Mouse (Mus musculus) limb, embryonic 15.5 days (tissue): ENCODE data around the gene Zmynd8. TPM values are rescaled to one million over a fixed set of nuclear protein-coding genes. Genes with fewer than 3 reads are reported as not detected.

Experiments used
- ATAC-seq: fragments of 200-750 bp; cut with Nextera tagmentation; 2 replicates; pipeline ENCODE4 v1.8.0; 2017; ENCODE audit warnings: low read depth, moderate TSS enrichment; ENCODE audit not compliant: insufficient number of reproducible peaks, low FRiP score, low TSS enrichment
- H3K27ac ChIP-seq: fragments of 300-500 bp; sonication (generic); 2 replicates; pipeline ENCODE4 v1.5.1; 2015; ENCODE audit warnings: moderate library complexity, mild to moderate bottlenecking, inconsistent platforms
- H3K27me3 ChIP-seq: fragments of 300-500 bp; sonication (generic); 2 replicates; pipeline ENCODE4 v1.6.1; 2015; ENCODE audit warnings: inconsistent platforms
- H3K36me3 ChIP-seq: fragments of 300-500 bp; sonication (generic); 2 replicates; pipeline ENCODE4 v1.6.1; 2015; ENCODE audit warnings: inconsistent platforms
- H3K4me1 ChIP-seq: fragments of 300-500 bp; sonication (generic); 2 replicates; pipeline ENCODE4 v1.6.1; 2015; ENCODE audit warnings: inconsistent platforms
- H3K4me2 ChIP-seq: fragments of 300-500 bp; sonication (generic); 2 replicates; pipeline ENCODE4 v1.6.1; 2015; ENCODE audit warnings: mild to moderate bottlenecking, inconsistent platforms
- H3K4me3 ChIP-seq: fragments of 300-500 bp; sonication (generic); 2 replicates; pipeline ENCODE4 v1.5.1; 2015; ENCODE audit warnings: mild to moderate bottlenecking, inconsistent platforms
- H3K9ac ChIP-seq: fragments of 300-500 bp; sonication (generic); 2 replicates; pipeline ENCODE4 v1.6.1; 2015; ENCODE audit warnings: inconsistent platforms
- H3K9me3 ChIP-seq: fragments of 300-500 bp; sonication (generic); 2 replicates; pipeline ENCODE4 v1.6.1; 2016; ENCODE audit warnings: inconsistent platforms
- WGBS: fragments of 180-500 bp; shearing (Covaris S2); methylation state at CpG from one replicate; pipeline ENCODE4 v1.1.7; 2015; 5-methylcytosine and 5-hydroxymethylcytosine counted together
- microRNA-seq: library from miRNA; unstranded; fragments of <30 nt; microRNA quantifications from one replicate; pipeline ENCODE4, GENCODE M21; 2016
- polyA plus RNA-seq: library from polyadenylated mRNA; unstranded; fragments of >200 nt; fragmentation: Nextera tagmentation; extraction: Ambion mirVana; gene quantifications from 2 replicates; pipeline ENCODE4 v1.2.1, GENCODE M21; 2015

Zmynd8 gene
- polyA plus RNA-seq, 1 experiment from 2014 or later: 52.2 TPM

- no peak overlapping the region for H3K4me2 ChIP-seq
- H3K4me3 ChIP-seq: no peak overlapping the region
- ATAC-seq: no peak
- no peaks in the 10 kb centered on the region for H3K36me3 ChIP-seq
- H3K4me1 ChIP-seq: peaks cover 38% of the 10 kb centered on the region
- H3K9me3 ChIP-seq: no peaks in the 10 kb centered on the region
- no peak overlapping the region for H3K9ac ChIP-seq
- no peaks in the 10 kb centered on the region for H3K27me3 ChIP-seq
- H3K27ac ChIP-seq: no peak overlapping the region
- WGBS: 59% methylated on average over 18 of the region's 18 CpGs
These were observed 153.3 kb downstream of the Zmynd8 start for GRCm38 (mm10) chr2:165745306-165746098.

GRCm38 (mm10) chr2:165742210-165742786 is 156.5 kb downstream of the Zmynd8 start:
- Histone ChIP-seq H3K9ac (no peak overlapping the region), H3K4me3 (no peak overlapping the region), H3K4me2 (no peak overlapping the region), H3K27me3 (no peaks in the 10 kb centered on the region), H3K4me1 (peaks cover 28% of the 10 kb centered on the region), H3K9me3 (no peaks in the 10 kb centered on the region), H3K27ac (no peak overlapping the region), H3K36me3 (no peaks in the 10 kb centered on the region)
- 40% methylated on average over 21 of the region's 21 CpGs for WGBS
- no peak for ATAC-seq

- peaks cover 28% of the 10 kb centered on the region for H3K4me1 ChIP-seq
These were observed 157.2 kb downstream of the Zmynd8 start for GRCm38 (mm10) chr2:165741526-165742050.

GRCm38 (mm10) chr2:165740982-165741381 is 157.8 kb downstream of the Zmynd8 start:
- 9% methylated on average over 9 of the region's 9 CpGs for WGBS
- no peak for ATAC-seq
- peaks cover 27% of the 10 kb centered on the region for H3K4me1 ChIP-seq
- H3K4me3 ChIP-seq: no peak overlapping the region
- no peaks in the 10 kb centered on the region for H3K9me3 ChIP-seq
- H3K27me3 ChIP-seq: no peaks in the 10 kb centered on the region
- H3K27ac ChIP-seq: peak overlapping the region; percentile 43; the same call in 1 of the 2 replicates
- no peaks in the 10 kb centered on the region for H3K36me3 ChIP-seq
- H3K9ac ChIP-seq: no peak overlapping the region
- H3K4me2 ChIP-seq: no peak overlapping the region

More at GRCm38 (mm10) chr2:165741526-165742050, 157.2 kb downstream of the Zmynd8 start:
- H3K36me3 ChIP-seq: no peaks in the 10 kb centered on the region
- WGBS: 24% methylated on average over 11 of the region's 11 CpGs
- H3K9me3 ChIP-seq: no peaks in the 10 kb centered on the region
- H3K9ac ChIP-seq: no peak overlapping the region
- H3K27ac ChIP-seq: no peak overlapping the region
- no peak overlapping the region for H3K4me3 ChIP-seq
- no peak overlapping the region for H3K4me2 ChIP-seq
- no peak for ATAC-seq
- H3K27me3 ChIP-seq: no peaks in the 10 kb centered on the region

- no peaks in the 10 kb centered on the region for H3K9me3 ChIP-seq
- H3K4me2 ChIP-seq: no peak overlapping the region
- peaks cover 21% of the 10 kb centered on the region for H3K4me1 ChIP-seq
- H3K4me3 ChIP-seq: no peak overlapping the region
- ATAC-seq: no peak
- no peak overlapping the region for H3K9ac ChIP-seq
- 0 out of 2 replicates have a peak overlapping the region, but pooled peaks have one; percentile 43 for H3K27ac ChIP-seq
- H3K36me3 ChIP-seq: no peaks in the 10 kb centered on the region
- no peaks in the 10 kb centered on the region for H3K27me3 ChIP-seq
- WGBS: 38% methylated on average over 5 of the region's 5 CpGs
These were observed 158.4 kb downstream of the Zmynd8 start for GRCm38 (mm10) chr2:165740381-165740780.

GRCm38 (mm10) chr2:165736297-165736696 is 162.5 kb downstream of the Zmynd8 start:
- H3K36me3 ChIP-seq: no peaks in the 10 kb centered on the region
- H3K27me3 ChIP-seq: no peaks in the 10 kb centered on the region; the same call in 1 of the 2 replicates
- no peak overlapping the region for H3K4me3 ChIP-seq
- no peak for ATAC-seq
- H3K9me3 ChIP-seq: no peaks in the 10 kb centered on the region
- H3K4me2 ChIP-seq: no peak overlapping the region
- H3K27ac ChIP-seq: no peak overlapping the region
- no peak overlapping the region for H3K9ac ChIP-seq
- 71% methylated on average over 2 of the region's 2 CpGs for WGBS
- H3K4me1 ChIP-seq: peaks cover 31% of the 10 kb centered on the region

Small RNA genes lying within 50 kb of the gene (microRNA-seq; reads per million reads assigned to microRNA genes)
- not detected for gene Gm22692

Other genes with a start within 250 kb of the Zmynd8 start
- gene Ncoa3, start 93.6 kb upstream of the Zmynd8 start, polyA plus RNA-seq: 15.4 and 16.2 TPM in 2 replicates